Mouse (Mus musculus) MEL (cell line): ENCODE measurements around the gene Pde7b. TPM values are rescaled to one million over a fixed set of nuclear protein-coding genes. Genes with fewer than 3 reads are reported as not detected.

Experiments used
- DNase-seq: peaks from one replicate; pipeline ENCODE4 v3.0.0; 2011; ENCODE audit warnings: low read depth, low spot score
- H3K27ac ChIP-seq: 2 replicates; pipeline ENCODE4 v1.5.1; 2012; ENCODE audit warnings: low read depth, mild to moderate bottlenecking, control low read depth, low read length, moderate library complexity; ENCODE audit not compliant: control insufficient read depth
- H3K27me3 ChIP-seq, 2 experiments: fragments of 150-350 bp in 1 of 2; sonication (generic) in 1 of 2; 2 replicates each; pipeline ENCODE4 v1.6.1; 2012; ENCODE audit warnings: low read length in 2 of 2, mild to moderate bottlenecking in 2 of 2, improper control_type of control experiment in 1 of 2, moderate library complexity in 1 of 2; ENCODE audit not compliant: insufficient read depth in 2 of 2, control insufficient read depth in 1 of 2
- H3K36me3 ChIP-seq, 2 experiments: 2 replicates each; pipeline ENCODE4 v1.6.1; 2012 to 2014; ENCODE audit warnings: low read length in 2 of 2, improper control_type of control experiment in 1 of 2, inconsistent platforms in 1 of 2, mild to moderate bottlenecking in 1 of 2; ENCODE audit not compliant: insufficient read depth in 2 of 2, control insufficient read depth in 1 of 2
- H3K4me1 ChIP-seq, 2 experiments: fragments of 150-350 bp in 1 of 2; sonication (generic) in 1 of 2; 2 replicates each; pipeline ENCODE4 v1.6.1; 2012; ENCODE audit warnings: low read length in 2 of 2, improper control_type of control experiment in 1 of 2, mild to moderate bottlenecking in 1 of 2; ENCODE audit not compliant: insufficient read depth in 2 of 2, control insufficient read depth in 1 of 2
- H3K4me3 ChIP-seq, 2 experiments: fragments of 150-350 bp in 1 of 2; sonication (generic) in 1 of 2; 2 replicates each; pipeline ENCODE4 v1.5.1; 2012; ENCODE audit warnings: low read depth in 2 of 2, low read length in 2 of 2, mild to moderate bottlenecking in 2 of 2, moderate library complexity in 2 of 2, control low read depth in 1 of 2, improper control_type of control experiment in 1 of 2; ENCODE audit not compliant: control insufficient read depth in 1 of 2, insufficient read depth in 1 of 2
- H3K79me2 ChIP-seq: 2 replicates; pipeline ENCODE4 v1.6.1; 2012; ENCODE audit warnings: mild to moderate bottlenecking, low read length, moderate library complexity; ENCODE audit not compliant: control insufficient read depth, poor library complexity, insufficient read depth
- H3K9ac ChIP-seq: 2 replicates; pipeline ENCODE4 v1.6.1; 2012; ENCODE audit warnings: low read depth, mild to moderate bottlenecking, control low read depth, low read length, moderate library complexity; ENCODE audit not compliant: control insufficient read depth, poor library complexity, severe bottlenecking
- H3K9me3 ChIP-seq: fragments of 150-350 bp; sonication (generic); replicated peaks from 2 replicates; pipeline ENCODE4 v1.6.1; 2012; ENCODE audit warnings: mild to moderate bottlenecking, low read length, improper control_type of control experiment, moderate library complexity; ENCODE audit not compliant: insufficient read depth
- CTCF ChIP-seq, 3 experiments: IDR thresholded peaks in 2 of 3; conservative IDR thresholded peaks in 1 of 3; 2 replicates each; pipeline ENCODE4 v1.5.1; 2011 to 2012; ENCODE audit warnings: low read length in 3 of 3, low read depth in 2 of 3, mild to moderate bottlenecking in 2 of 3, improper control_type of control experiment in 1 of 3, inconsistent platforms in 1 of 3, mixed read lengths in 1 of 3, moderate library complexity in 1 of 3; ENCODE audit not compliant: control insufficient read depth in 1 of 3, insufficient read depth in 1 of 3, poor library complexity in 1 of 3, severe bottlenecking in 1 of 3
- E2F4 ChIP-seq: IDR thresholded peaks from 2 replicates; pipeline ENCODE4 v1.6.1; 2011; ENCODE audit warnings: low read depth, low read length, improper control_type of control experiment, borderline replicate concordance
- EP300 ChIP-seq, 2 experiments: IDR thresholded peaks; 2 replicates each; pipeline ENCODE4 v1.6.1; 2011; ENCODE audit warnings: improper control_type of control experiment in 2 of 2, low read length in 2 of 2, low read depth in 1 of 2, mild to moderate bottlenecking in 1 of 2
- ETS1 ChIP-seq: IDR thresholded peaks from 2 replicates; pipeline ENCODE4 v1.6.1; 2012; ENCODE audit warnings: low read depth, mild to moderate bottlenecking, inconsistent platforms, low read length, improper control_type of control experiment, moderate library complexity
- JUND ChIP-seq: IDR thresholded peaks from 2 replicates; pipeline ENCODE4 v1.6.1; 2011; ENCODE audit warnings: low read depth, mild to moderate bottlenecking, improper control_type of control experiment, low read length
- MAX ChIP-seq: IDR thresholded peaks from 2 replicates; pipeline ENCODE4 v1.6.1; 2011; ENCODE audit warnings: low read length, improper control_type of control experiment
- MEF2A ChIP-seq: IDR thresholded peaks from 2 replicates; pipeline ENCODE4 v1.6.1; 2014; ENCODE audit warnings: low read depth, mild to moderate bottlenecking, inconsistent platforms, low read length, improper control_type of control experiment; ENCODE audit not compliant: poor library complexity, insufficient replicate concordance, severe bottlenecking; ENCODE audit errors: extremely low read depth
- NELFE ChIP-seq: IDR thresholded peaks from 2 replicates; pipeline ENCODE4 v1.6.1; 2011; ENCODE audit warnings: low read depth, low read length, improper control_type of control experiment
- NRF1 ChIP-seq: IDR thresholded peaks from 2 replicates; pipeline ENCODE4 v1.6.1; 2014; ENCODE audit warnings: low read depth, mild to moderate bottlenecking, inconsistent platforms, low read length, improper control_type of control experiment, moderate library complexity; ENCODE audit not compliant: poor library complexity, insufficient read depth, severe bottlenecking
- POLR2A ChIP-seq, 2 experiments: IDR thresholded peaks; 2 replicates each; pipeline ENCODE4 v1.6.1; 2011 to 2012; ENCODE audit warnings: low read length in 2 of 2, mild to moderate bottlenecking in 2 of 2, control low read depth in 1 of 2, improper control_type of control experiment in 1 of 2, low read depth in 1 of 2, moderate library complexity in 1 of 2; ENCODE audit not compliant: control insufficient read depth in 1 of 2, insufficient read depth in 1 of 2, poor library complexity in 1 of 2
- RAD21 ChIP-seq: IDR thresholded peaks from 2 replicates; pipeline ENCODE4 v1.6.1; 2011; ENCODE audit warnings: mild to moderate bottlenecking, low read depth, low read length, improper control_type of control experiment
- RCOR1 ChIP-seq: IDR thresholded peaks from 2 replicates; pipeline ENCODE4 v1.6.1; 2012; ENCODE audit warnings: low read depth, mild to moderate bottlenecking, inconsistent platforms, low read length, improper control_type of control experiment
- SIN3A ChIP-seq: IDR thresholded peaks from 2 replicates; pipeline ENCODE4 v1.6.1; 2012; ENCODE audit warnings: low read length, improper control_type of control experiment, inconsistent platforms
- SMC3 ChIP-seq: IDR thresholded peaks from 2 replicates; pipeline ENCODE4 v1.6.1; 2011; ENCODE audit warnings: low read depth, low read length, improper control_type of control experiment
- TBP ChIP-seq: IDR thresholded peaks from 2 replicates; pipeline ENCODE4 v1.8.0; 2011; ENCODE audit warnings: low read depth, low read length, improper control_type of control experiment
- USF1 ChIP-seq: IDR thresholded peaks from 2 replicates; pipeline ENCODE4 v1.6.1; 2014; ENCODE audit warnings: low read depth, mild to moderate bottlenecking, inconsistent platforms, low read length, improper control_type of control experiment, moderate library complexity
- ZKSCAN1 ChIP-seq: IDR thresholded peaks from 2 replicates; pipeline ENCODE4 v1.6.1; 2012; ENCODE audit warnings: low read depth, mild to moderate bottlenecking, inconsistent platforms, low read length, improper control_type of control experiment, moderate library complexity
- ZNF384 ChIP-seq: IDR thresholded peaks from 2 replicates; pipeline ENCODE4 v1.6.1; 2012; ENCODE audit warnings: low read depth, mild to moderate bottlenecking, inconsistent platforms, low read length, improper control_type of control experiment
- polyA plus RNA-seq, 2 experiments: library from polyadenylated mRNA; stranded (reverse) in 1 of 2; unstranded in 1 of 2; fragments of >175 nt in 1 of 2; fragments of >200 nt in 1 of 2; gene quantifications; 2 replicates each; pipeline versions ENCODE4 v1.2.1 to v1.2.4; 2012; ENCODE audit warnings: low replicate concordance in 2 of 2, low read depth in 1 of 2; ENCODE audit not compliant: insufficient read length in 2 of 2, insufficient read depth in 1 of 2, missing spikeins in 1 of 2
- total RNA-seq: library from RNA; depleted of rRNA; stranded (reverse); fragments of 300-350 nt; gene quantifications from 2 replicates; pipeline ENCODE4 v1.2.3, GENCODE M21; 2012

The Pde7b gene
- total and polyA plus RNA-seq, 3 experiments = 0.04 TPM; not detected in 2

- Histone ChIP-seq H3K27ac (no peak overlapping the region), H3K9ac (no peak overlapping the region), H3K9me3 (no peaks in the 10 kb centered on the region), H3K4me3 (no peak overlapping the region), H3K79me2 (no peaks in the 10 kb centered on the region), H3K27me3 (peaks cover 2 to 6% of the 10 kb centered on the region in 2 experiments; a peak in 2 of 4 replicates)
- no peak for DNase-seq
- TF ChIP-seq NRF1 (no peak), E2F4 (no peak), ZKSCAN1 (no peak), JUND (no peak), ETS1 (no peak), RAD21 (no peak), MAX (no peak), ZNF384 (no peak), MEF2A (no peak), USF1 (no peak), EP300 (IDR thresholded peaks at IDR 0.05; ENCODE audit: low read depth in 1 of 2, low read length in 2 of 2) (no peak), RCOR1 (no peak), TBP (no peak), SIN3A (no peak), NELFE (no peak)
- TF ChIP-seq, all 39 proteins: peak for 0
- Histone ChIP-seq H3K4me1 (no peaks in the 10 kb centered on the region), H3K36me3 (no peaks in the 10 kb centered on the region)
Measured at GRCm38 (mm10) chr10:20492216-20492964, 232.5 kb downstream of the Pde7b start.

GRCm38 (mm10) chr10:20490775-20491174 is 234.1 kb downstream of the Pde7b start:
- Histone ChIP-seq H3K9me3 (no peaks in the 10 kb centered on the region), H3K27me3 (peaks cover 2 to 6% of the 10 kb centered on the region in 2 experiments; a peak in 2 of 4 replicates), H3K36me3 (no peaks in the 10 kb centered on the region), H3K27ac (no peak overlapping the region), H3K79me2 (no peaks in the 10 kb centered on the region), H3K4me3 (no peak overlapping the region), H3K9ac (no peak overlapping the region), H3K4me1 (no peaks in the 10 kb centered on the region)
- TF ChIP-seq CTCF (IDR thresholded peaks at IDR 0.05 in 2 of 3, conservative IDR thresholded peaks at IDR 0.05 in 1 of 3; ENCODE audit: control insufficient read depth in 1 of 3, insufficient read depth in 1 of 3, low read depth in 2 of 3, low read length in 3 of 3, poor library complexity in 1 of 3, severe bottlenecking in 1 of 3) (peak in 1 of 3 experiments; percentile 16; a peak in 1 of 6 replicates), SMC3 (peak; percentile 29; the same call in 1 of the 2 replicates), POLR2A (IDR thresholded peaks at IDR 0.05; ENCODE audit: control insufficient read depth in 1 of 2, insufficient read depth in 1 of 2, low read depth in 1 of 2, low read length in 2 of 2, poor library complexity in 1 of 2) (no peak), ETS1 (no peak)
- peak; percentile 6 for DNase-seq
